Mouse (Mus musculus): ENCODE data around the gene Srxn1. TPM values are rescaled to one million over a fixed set of nuclear protein-coding genes. Genes with fewer than 3 reads are reported as not detected.

The Srxn1 gene
- polyA plus RNA-seq, 1 experiment = 13.3 TPM

DNA sequence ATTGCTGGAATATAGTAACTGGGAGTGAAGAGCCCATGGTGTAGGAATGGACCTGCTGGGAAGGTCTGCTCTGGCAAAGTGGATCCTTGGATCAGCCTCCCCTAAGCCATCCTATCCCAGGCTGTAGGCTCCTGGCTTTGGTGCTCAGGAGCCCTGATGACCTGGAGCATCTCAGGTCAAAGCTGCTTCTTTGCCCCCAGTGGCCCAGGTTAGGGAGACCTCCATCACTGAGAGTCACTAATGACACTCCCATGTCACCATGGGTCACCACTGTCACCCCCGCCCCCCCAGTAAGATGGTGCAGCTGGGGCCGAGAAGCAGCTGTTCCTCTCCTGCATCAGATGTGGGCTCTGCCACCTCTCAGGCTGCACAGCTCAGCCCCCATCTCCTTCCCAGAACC, 35.4 kb upstream of the Srxn1 start:
- Histone ChIP-seq H3K4me3 (ENCODE audit: extremely low read depth, insufficient read depth, insufficient read length) (no peak overlapping the region), H3K36me3 (ENCODE audit: control insufficient read depth, insufficient read depth, low read length) (no peaks in the 10 kb centered on the region), H3K4me1 (ENCODE audit: control insufficient read depth, insufficient read depth, insufficient read length) (no peaks in the 10 kb centered on the region), H3K27me3 (ENCODE audit: control insufficient read depth, insufficient read depth, low read length) (no peaks in the 10 kb centered on the region), H3K27ac (ENCODE audit: insufficient read depth, low read length) (no peak overlapping the region)
- no peak for TF ChIP-seq POLR2A (IDR thresholded peaks at IDR 0.05; ENCODE audit: low read depth, low read length)
- no peak for TF ChIP-seq CTCF (IDR thresholded peaks at IDR 0.05; ENCODE audit: extremely low read depth, insufficient read depth, insufficient read length, insufficient replicate concordance)
- no peak for DNase-seq (ENCODE audit: low read depth in 1 of 2, low spot score in 2 of 2)
- 80% methylated on average over 2 of the region's 2 CpGs for WGBS

DNA sequence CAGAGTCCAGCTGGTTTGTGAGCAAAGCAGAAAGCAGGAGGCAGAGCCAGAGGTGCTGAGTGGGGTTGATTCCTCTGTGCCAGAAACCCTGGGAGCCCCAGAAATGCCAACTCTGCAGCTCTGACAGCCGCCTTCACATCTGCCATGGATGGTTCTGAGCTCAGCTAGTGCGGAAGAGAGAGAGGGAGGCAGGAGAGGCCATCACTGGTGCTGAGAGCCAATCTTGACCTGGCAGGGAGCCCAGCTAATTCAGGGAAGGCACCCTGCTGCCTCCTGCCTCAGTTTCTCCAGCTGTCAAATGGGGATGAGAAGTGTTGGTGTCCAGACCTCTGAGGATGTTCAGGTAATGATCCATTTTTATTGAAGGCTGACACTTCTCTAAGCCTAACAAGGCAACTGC, 30.8 kb upstream of the Srxn1 start:
- Histone ChIP-seq H3K4me3 (ENCODE audit: extremely low read depth, insufficient read depth, insufficient read length) (no peak overlapping the region), H3K27ac (ENCODE audit: insufficient read depth, low read length) (no peak overlapping the region), H3K4me1 (ENCODE audit: control insufficient read depth, insufficient read depth, insufficient read length) (no peaks in the 10 kb centered on the region), H3K36me3 (ENCODE audit: control insufficient read depth, insufficient read depth, low read length) (no peaks in the 10 kb centered on the region), H3K27me3 (ENCODE audit: control insufficient read depth, insufficient read depth, low read length) (no peaks in the 10 kb centered on the region)
- TF ChIP-seq CTCF (IDR thresholded peaks at IDR 0.05; ENCODE audit: extremely low read depth, insufficient read depth, insufficient read length, insufficient replicate concordance) (no peak), POLR2A (IDR thresholded peaks at IDR 0.05; ENCODE audit: low read depth, low read length) (no peak)
- no peak for DNase-seq (ENCODE audit: low read depth in 1 of 2, low spot score in 2 of 2)
- 75% methylated on average over 2 of the region's 2 CpGs for WGBS

DNA sequence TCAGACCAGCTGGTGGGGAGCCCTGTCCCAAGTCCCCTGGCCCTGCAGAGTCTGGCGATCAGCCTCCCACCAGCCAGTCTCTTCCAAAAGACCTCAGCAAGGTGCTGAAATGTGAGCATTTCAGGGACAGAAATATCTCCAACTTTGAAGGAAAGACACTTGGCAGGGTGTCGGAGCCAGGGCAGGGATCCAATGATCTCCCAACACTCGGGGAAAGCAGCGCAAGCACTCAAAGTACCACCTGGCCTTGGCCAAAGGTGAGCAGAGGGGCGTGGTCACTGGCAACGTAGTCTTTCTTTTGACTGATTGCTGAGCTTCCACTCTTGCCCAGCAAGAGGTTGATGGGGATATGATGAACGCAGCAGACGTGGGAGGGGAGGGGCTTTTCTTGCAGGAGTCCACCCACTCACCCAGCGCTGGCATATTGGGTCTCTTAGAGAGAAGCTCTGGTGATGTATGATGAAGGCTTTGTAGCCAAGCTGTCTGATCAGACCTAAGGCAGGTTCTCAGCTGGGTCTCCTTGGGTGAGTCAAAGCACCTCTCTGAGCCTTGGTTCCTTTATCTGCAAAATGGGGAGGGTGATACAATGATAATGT, 29.9 kb upstream of the Srxn1 start:
- TF ChIP-seq CTCF (IDR thresholded peaks at IDR 0.05; ENCODE audit: extremely low read depth, insufficient read depth, insufficient read length, insufficient replicate concordance) (no peak), POLR2A (IDR thresholded peaks at IDR 0.05; ENCODE audit: low read depth, low read length) (no peak)
- H3K27me3 ChIP-seq (ENCODE audit: control insufficient read depth, insufficient read depth, low read length) = no peaks in the 10 kb centered on the region
- no peaks in the 10 kb centered on the region for H3K36me3 ChIP-seq (ENCODE audit: control insufficient read depth, insufficient read depth, low read length)
- DNase-seq (ENCODE audit: low read depth in 1 of 2, low spot score in 2 of 2) = no peak
- no peaks in the 10 kb centered on the region for H3K4me1 ChIP-seq (ENCODE audit: control insufficient read depth, insufficient read depth, insufficient read length)
- no peak overlapping the region for H3K4me3 ChIP-seq (ENCODE audit: extremely low read depth, insufficient read depth, insufficient read length)
- 41% methylated on average over 9 of the region's 9 CpGs for WGBS
- no peak overlapping the region for H3K27ac ChIP-seq (ENCODE audit: insufficient read depth, low read length)

DNA sequence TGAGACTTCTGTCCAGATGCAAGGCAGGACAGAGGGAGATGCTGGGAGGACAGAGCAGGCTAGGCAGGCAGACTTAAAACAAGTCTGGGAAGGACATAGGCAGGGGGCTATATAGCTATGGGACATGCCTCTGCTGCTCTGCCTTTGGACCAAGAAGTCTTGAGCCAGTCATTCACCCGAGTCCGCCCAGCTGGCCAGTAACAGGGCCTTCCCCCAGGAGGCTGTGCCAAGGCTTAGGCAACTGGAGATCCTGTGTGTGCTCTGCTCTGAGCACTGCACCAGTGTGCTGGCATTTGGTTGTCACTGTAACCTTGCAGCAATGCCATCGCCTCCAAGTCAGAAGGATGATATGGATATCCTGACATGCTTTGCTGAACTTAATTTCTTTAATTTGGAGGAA, 28.0 kb upstream of the Srxn1 start:
- WGBS = 66% methylated on average over 3 of the region's 3 CpGs
- peaks cover 4% of the 10 kb centered on the region; the same call in 1 of the 2 replicates for H3K4me1 ChIP-seq (ENCODE audit: control insufficient read depth, insufficient read depth, insufficient read length)
- H3K27me3 ChIP-seq (ENCODE audit: control insufficient read depth, insufficient read depth, low read length) = peaks cover 9% of the 10 kb centered on the region
- no peak overlapping the region for H3K4me3 ChIP-seq (ENCODE audit: extremely low read depth, insufficient read depth, insufficient read length)
- no peaks in the 10 kb centered on the region for H3K36me3 ChIP-seq (ENCODE audit: control insufficient read depth, insufficient read depth, low read length)
- no peak for TF ChIP-seq CTCF (IDR thresholded peaks at IDR 0.05; ENCODE audit: extremely low read depth, insufficient read depth, insufficient read length, insufficient replicate concordance)
- TF ChIP-seq POLR2A (IDR thresholded peaks at IDR 0.05; ENCODE audit: low read depth, low read length) = no peak
- DNase-seq (ENCODE audit: low read depth in 1 of 2, low spot score in 2 of 2) = no peak
- H3K27ac ChIP-seq (ENCODE audit: insufficient read depth, low read length) = no peak overlapping the region

DNA sequence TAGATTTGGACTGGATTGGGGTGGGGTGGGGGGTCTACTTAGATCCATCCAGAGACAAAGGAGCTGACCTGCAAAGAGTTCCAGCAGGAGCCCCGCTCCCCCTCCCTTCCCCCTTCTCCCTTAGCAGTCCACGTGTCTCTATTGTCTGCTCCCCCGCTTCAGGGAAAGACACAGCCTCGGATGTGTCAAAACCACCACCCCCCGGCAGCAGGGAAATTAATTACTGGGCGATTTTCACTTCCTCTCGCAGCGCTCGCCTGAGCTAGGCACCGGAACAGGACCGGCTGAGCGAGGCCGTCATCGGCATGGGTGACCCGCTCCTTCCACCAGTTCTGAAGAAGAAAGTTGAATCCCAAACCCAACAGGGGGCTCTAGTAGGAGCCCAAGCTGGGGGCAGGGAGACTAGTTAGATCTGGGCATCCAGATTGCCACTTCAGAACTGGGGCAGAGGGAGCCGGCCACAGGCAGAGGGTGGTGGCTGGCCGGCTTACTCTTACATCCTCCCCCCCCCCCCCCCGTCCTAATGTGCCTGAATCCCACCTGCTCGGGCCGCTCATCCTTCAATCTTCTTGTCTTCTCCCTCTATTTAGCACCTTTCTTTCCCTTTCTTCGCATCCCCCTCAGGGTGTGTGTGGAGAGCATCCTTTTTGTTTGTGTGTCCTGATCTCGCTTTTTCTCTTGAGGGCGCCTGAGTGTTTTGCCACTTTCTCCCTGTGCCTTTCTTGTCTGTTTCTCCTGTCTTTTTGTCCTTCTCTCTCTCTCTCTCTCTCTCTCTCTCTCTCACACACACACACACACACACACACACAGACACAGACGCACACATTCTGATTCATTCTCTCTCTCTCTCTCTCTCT, 24.4 kb upstream of the Srxn1 start, which contains the start of gene Scrt2:
TSS of gene Scrt2 (plus strand) at position 845 of the 857 bp plus-strand sequence.
- peak within 1 kb of the TSS; percentile 13; the same call in 1 of the 2 replicates for H3K4me3 ChIP-seq (ENCODE audit: extremely low read depth, insufficient read depth, insufficient read length)
- H3K36me3 ChIP-seq (ENCODE audit: control insufficient read depth, insufficient read depth, low read length) = no peaks in the 10 kb centered on the region
- H3K4me1 ChIP-seq (ENCODE audit: control insufficient read depth, insufficient read depth, insufficient read length) = peaks cover 4% of the 10 kb centered on the region; the same call in 1 of the 2 replicates
- DNase-seq (ENCODE audit: low read depth in 1 of 2, low spot score in 2 of 2) = peak in 1 of 2 experiments; percentile 15
- no peak within 1 kb of the TSS for H3K27ac ChIP-seq (ENCODE audit: insufficient read depth, low read length)
- WGBS = 2% methylated on average over 24 of the region's 24 CpGs
- TF ChIP-seq POLR2A (IDR thresholded peaks at IDR 0.05; ENCODE audit: low read depth, low read length) = no peak
- H3K27me3 ChIP-seq (ENCODE audit: control insufficient read depth, insufficient read depth, low read length) = peaks cover 11% of the 10 kb centered on the region

DNA sequence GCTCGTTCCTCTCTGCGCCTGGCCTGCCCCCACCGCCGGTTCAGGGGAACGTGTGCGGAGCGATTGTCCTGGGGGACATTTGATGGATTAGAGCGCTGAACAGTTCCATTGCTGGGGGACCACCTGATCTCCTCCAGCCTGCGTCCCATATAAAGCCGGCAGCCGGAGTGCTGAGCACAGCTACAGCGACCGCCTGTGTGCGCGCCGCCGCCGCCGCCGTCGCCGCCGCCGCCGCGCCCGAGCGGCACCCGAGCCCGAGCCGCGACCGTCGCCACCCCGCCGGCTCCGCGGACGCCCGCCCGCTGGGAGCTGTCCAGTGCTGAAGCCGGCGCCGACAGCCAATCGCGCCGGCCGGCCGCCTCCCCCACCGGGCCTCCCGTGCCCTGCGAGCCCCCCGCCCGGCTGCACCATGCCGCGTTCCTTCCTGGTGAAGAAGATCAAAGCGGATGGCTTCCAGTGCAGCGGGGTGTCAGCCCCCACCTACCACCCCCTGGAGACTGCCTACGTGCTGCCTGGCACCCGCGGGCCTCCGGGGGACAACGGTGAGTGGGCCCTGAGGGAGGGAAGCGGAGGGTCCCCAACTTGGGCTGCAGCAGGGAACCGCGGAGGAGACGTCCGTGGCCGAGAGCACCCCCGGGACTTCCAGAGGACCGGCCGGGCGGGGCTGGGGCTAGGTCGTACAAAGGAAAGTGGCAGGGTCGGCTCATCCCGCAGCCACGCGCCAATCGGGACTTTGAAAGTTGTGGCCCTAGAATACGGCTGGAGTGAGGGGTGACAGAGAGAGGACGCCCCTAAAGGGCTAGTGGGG, 23.5 kb upstream of the Srxn1 start:
- DNase-seq (ENCODE audit: low read depth in 1 of 2, low spot score in 2 of 2) = peak in 1 of 2 experiments; percentile 58
- WGBS = 3% methylated on average over 79 of the region's 81 CpGs
- H3K4me1 ChIP-seq (ENCODE audit: control insufficient read depth, insufficient read depth, insufficient read length) = peaks cover 4% of the 10 kb centered on the region; the same call in 1 of the 2 replicates
- H3K36me3 ChIP-seq (ENCODE audit: control insufficient read depth, insufficient read depth, low read length) = no peaks in the 10 kb centered on the region
- H3K4me3 ChIP-seq (ENCODE audit: extremely low read depth, insufficient read depth, insufficient read length) = peak overlapping the region; percentile 13; the same call in 1 of the 2 replicates
- TF ChIP-seq POLR2A (IDR thresholded peaks at IDR 0.05; ENCODE audit: low read depth, low read length) (no peak), CTCF (IDR thresholded peaks at IDR 0.05; ENCODE audit: extremely low read depth, insufficient read depth, insufficient read length, insufficient replicate concordance) (no peak)
- H3K27ac ChIP-seq (ENCODE audit: insufficient read depth, low read length) = no peak overlapping the region
- H3K27me3 ChIP-seq (ENCODE audit: control insufficient read depth, insufficient read depth, low read length) = peaks cover 11% of the 10 kb centered on the region

All from spleen, adult 2 months (tissue).